Mouse (Mus musculus) midbrain, embryonic 14.5 days (tissue): Measurements from ENCODE around the gene Proca1. TPM values are rescaled to one million over a fixed set of nuclear protein-coding genes. Genes with fewer than 3 reads are reported as not detected.
A peak's percentile ranks its signal among the peaks of the same experiment; 100 is the strongest.

Experiments used
- ATAC-seq: fragments of 200-750 bp; cut with Nextera tagmentation; 2 replicates; pipeline ENCODE4 v1.8.0; 2017; ENCODE audit warnings: moderate number of reproducible peaks, moderate library complexity; ENCODE audit not compliant: low FRiP score, low TSS enrichment
- DNase-seq: peaks from one replicate; pipeline ENCODE4 v3.0.0-alpha.2; 2015
- H3K27ac ChIP-seq: fragments of 300-500 bp; sonication (generic); replicated peaks from 2 replicates; pipeline ENCODE4 v1.5.1; 2014; ENCODE audit warnings: mild to moderate bottlenecking, low read depth, low read length, moderate library complexity
- H3K27me3 ChIP-seq: fragments of 300-500 bp; sonication (generic); 2 replicates; pipeline ENCODE4 v1.6.1; 2014; ENCODE audit warnings: low read length, control low read depth, mixed read lengths; ENCODE audit not compliant: control insufficient read depth, insufficient read depth
- H3K36me3 ChIP-seq: fragments of 300-500 bp; sonication (generic); 2 replicates; pipeline ENCODE4 v1.6.1; 2014; ENCODE audit warnings: low read length, control low read depth; ENCODE audit not compliant: control insufficient read depth, insufficient read depth
- H3K4me1 ChIP-seq: fragments of 300-500 bp; sonication (generic); 2 replicates; pipeline ENCODE4 v1.6.1; 2014; ENCODE audit warnings: mild to moderate bottlenecking, antibody characterized with exemption, low read length, control low read depth; ENCODE audit not compliant: control insufficient read depth, insufficient read depth
- H3K4me2 ChIP-seq: fragments of 300-500 bp; sonication (generic); 2 replicates; pipeline ENCODE4 v1.6.1; 2014; ENCODE audit warnings: mild to moderate bottlenecking, low read length, moderate library complexity
- H3K4me3 ChIP-seq: fragments of 300-500 bp; sonication (generic); replicated peaks from 2 replicates; pipeline ENCODE4 v1.5.1; 2014; ENCODE audit warnings: low read depth, low read length
- H3K9ac ChIP-seq: fragments of 300-500 bp; sonication (generic); replicated peaks from 2 replicates; pipeline ENCODE4 v1.6.1; 2014; ENCODE audit warnings: mild to moderate bottlenecking, low read length, moderate library complexity
- H3K9me3 ChIP-seq: fragments of 300-500 bp; sonication (generic); 2 replicates; pipeline ENCODE4 v1.6.1; 2016; ENCODE audit warnings: low read length, control low read depth, mixed read lengths; ENCODE audit not compliant: control insufficient read depth
- WGBS: fragments of 180-500 bp; shearing (Covaris S2); extraction: QIAGEN DNeasy Blood & Tissue Kit; methylation state at CpG from one replicate; pipeline ENCODE4 v1.1.7; 2014; 5-methylcytosine and 5-hydroxymethylcytosine counted together
- microRNA-seq: library from miRNA; unstranded; fragments of <30 nt; microRNA quantifications from one replicate; pipeline ENCODE4, GENCODE M21; 2016
- polyA plus RNA-seq: library from polyadenylated mRNA; unstranded; fragments of >200 nt; fragmentation: Nextera tagmentation; extraction: Ambion mirVana; gene quantifications from 2 replicates; pipeline ENCODE4 v1.2.1, GENCODE M21; 2014

Gene Proca1
- polyA plus RNA-seq, 1 experiment from 2014 or later, result 1.0 TPM

GRCm38 (mm10) chr11:78247012-78247348 lies 53.8 kb downstream of the Proca1 start:
- 88% methylated on average over 3 of the region's 3 CpGs for WGBS
- H3K9ac ChIP-seq, result no peak overlapping the region
- H3K9me3 ChIP-seq, result no peaks in the 10 kb centered on the region
- H3K27me3 ChIP-seq, result no peaks in the 10 kb centered on the region
- peak overlapping the region; percentile 90 for H3K4me2 ChIP-seq
- H3K27ac ChIP-seq, result no peak overlapping the region
- H3K4me1 ChIP-seq, result peaks cover 27% of the 10 kb centered on the region
- ATAC-seq, result no peak
- H3K4me3 ChIP-seq, result peak overlapping the region; percentile 85; the same call in 1 of the 2 replicates
- H3K36me3 ChIP-seq, result peaks cover 14% of the 10 kb centered on the region
- no peak for DNase-seq

DNA sequence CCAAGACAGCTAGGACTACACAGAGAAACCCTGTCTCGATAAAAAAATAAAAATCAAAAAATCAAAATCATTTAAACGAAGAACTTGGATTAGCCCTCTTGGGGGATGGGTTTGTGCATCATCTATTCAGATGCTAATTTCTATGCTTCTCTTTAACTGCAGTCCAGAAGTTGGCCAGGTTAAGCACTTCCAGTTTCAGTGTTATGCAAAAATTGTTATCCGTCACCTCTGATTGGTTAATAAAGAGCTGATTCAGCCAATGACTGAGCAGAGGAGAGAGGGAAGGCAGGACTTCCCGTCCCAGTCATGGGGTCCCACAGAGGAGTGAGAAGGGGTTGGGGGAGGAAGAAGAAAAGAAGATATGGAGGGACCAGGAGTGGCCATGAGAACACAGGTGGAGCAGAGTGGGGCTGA lies 54.5 kb downstream of the Proca1 start:
- Histone ChIP-seq H3K9me3 (no peaks in the 10 kb centered on the region), H3K4me2 (peak overlapping the region; percentile 26), H3K27ac (no peak overlapping the region), H3K27me3 (no peaks in the 10 kb centered on the region), H3K4me3 (no peak overlapping the region), H3K4me1 (peaks cover 27% of the 10 kb centered on the region), H3K36me3 (peaks cover 20% of the 10 kb centered on the region), H3K9ac (no peak overlapping the region)
- WGBS, result 66% methylated on average over 4 of the region's 4 CpGs
- ATAC-seq (no peak), DNase-seq (no peak)

Small RNA genes lying within 50 kb of the gene (microRNA-seq; reads per million reads assigned to microRNA genes)
- not detected for gene Mir7653

Other genes with a start within 250 kb of the Proca1 start
- 18.5 and 20.3 TPM in 2 replicates for gene Phf12, start 210.6 kb upstream of the Proca1 start, polyA plus RNA-seq
- gene Dhrs13, start 161.1 kb upstream of the Proca1 start, polyA plus RNA-seq, result 51.3 and 62.5 TPM in 2 replicates
- 57.4 and 64.8 TPM in 2 replicates for gene Flot2, start 155.5 kb upstream of the Proca1 start, polyA plus RNA-seq
- 33.2 and 35.8 TPM in 2 replicates for gene Eral1, start 113.0 kb upstream of the Proca1 start, polyA plus RNA-seq
- gene Fam222b, start 98.7 kb upstream of the Proca1 start, polyA plus RNA-seq, result 29.3 and 30.4 TPM in 2 replicates
- gene Traf4, start 27.8 kb upstream of the Proca1 start, polyA plus RNA-seq, result 68.4 and 103 TPM in 2 replicates
- gene Nek8, start 16.7 kb upstream of the Proca1 start, polyA plus RNA-seq, result 3.9 and 4.2 TPM in 2 replicates
- 6.4 and 6.9 TPM in 2 replicates for gene Tlcd1, start 16.7 kb upstream of the Proca1 start, polyA plus RNA-seq
- 977 and 1,164 TPM in 2 replicates for gene Rpl23a, start 9.8 kb upstream of the Proca1 start, polyA plus RNA-seq
- gene Rab34, start 5.0 kb upstream of the Proca1 start, polyA plus RNA-seq, result 51.7 and 53.3 TPM in 2 replicates
- 84.5 and 99.1 TPM in 2 replicates for gene Sdf2, start 52.4 kb downstream of the Proca1 start, polyA plus RNA-seq
- gene Supt6, start 52.6 kb downstream of the Proca1 start, polyA plus RNA-seq, result 21.2 and 29.5 TPM in 2 replicates
- 52.8 and 72.1 TPM in 2 replicates for gene 2610507B11Rik, start 68.4 kb downstream of the Proca1 start, polyA plus RNA-seq
- 0.15 and 0.34 TPM in 2 replicates for gene BC030499, start 97.4 kb downstream of the Proca1 start, polyA plus RNA-seq
- gene Spag5, start 108.1 kb downstream of the Proca1 start, polyA plus RNA-seq, result 5.8 and 8.7 TPM in 2 replicates
- gene Aldoc, start 129.6 kb downstream of the Proca1 start, polyA plus RNA-seq, result 71.2 and 89.5 TPM in 2 replicates
- gene Pigs, start 135.0 kb downstream of the Proca1 start, polyA plus RNA-seq, result 54.7 and 63.6 TPM in 2 replicates
- 78.3 and 98.1 TPM in 2 replicates for gene Unc119, start 150.1 kb downstream of the Proca1 start, polyA plus RNA-seq
- not detected in 2 replicates for gene Foxn1, start 193.2 kb downstream of the Proca1 start, polyA plus RNA-seq
- gene Slc13a2, start 228.8 kb downstream of the Proca1 start, polyA plus RNA-seq, result not detected in 2 replicates